Mouse (Mus musculus) liver, adult 2 months (tissue): ENCODE results near the gene Chst4.

Source experiments
- CTCF ChIP-seq: fragments of 200-500 bp; IDR thresholded peaks from 2 replicates; pipeline ENCODE4 v1.5.1; 2011; ENCODE audit warnings: low read depth, low read length, control low read depth
- POLR2A ChIP-seq: fragments of 200-500 bp; IDR thresholded peaks from 2 replicates; pipeline ENCODE4 v1.6.1; 2011; ENCODE audit warnings: low read length, control low read depth; ENCODE audit not compliant: insufficient read depth; ENCODE audit errors: extremely low read depth

DNA sequence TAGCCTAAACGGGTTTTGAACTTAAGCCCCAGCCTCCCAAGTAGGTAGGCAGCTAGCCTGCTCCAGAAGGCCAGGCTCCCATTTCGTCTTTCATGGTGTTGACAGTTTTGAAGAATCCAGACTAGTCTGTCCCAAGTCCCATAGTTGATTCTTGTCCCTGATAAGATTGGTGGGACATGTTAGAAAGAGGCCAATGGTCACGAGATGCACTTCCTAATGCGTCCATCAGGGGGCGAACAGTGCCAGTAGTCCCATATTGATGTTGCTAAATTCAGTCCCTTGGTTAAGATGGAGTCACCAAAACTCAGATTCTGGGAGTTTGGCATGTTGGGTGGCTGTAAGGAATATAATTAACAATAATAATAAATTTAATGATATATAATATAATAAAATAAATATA lies 28.7 kb downstream of the Chst4 start:
- TF ChIP-seq POLR2A (no peak), CTCF (peak; percentile 73)
